Mouse (Mus musculus) left cerebral cortex, postnatal 25 days (tissue): Measurements from ENCODE around the gene Gm44502. TPM values are rescaled to one million over a fixed set of nuclear protein-coding genes. Genes with fewer than 3 reads are reported as not detected.
A peak's percentile ranks its signal among the peaks of the same experiment; 100 is the strongest.

Source experiments
- DNase-seq, 2 experiments: peaks; one replicate each; pipeline ENCODE4 v3.0.0; 2022; ENCODE audit warnings: low spot score in 2 of 2, mixed read lengths in 1 of 2
- intact Hi-C: fragments of 180-260 bp; cut with DNase I; formaldehyde crosslinking; loops from one replicate; pipeline ENCODE4 v1.15.1; 2025
- total RNA-seq, 2 experiments: library from RNA; stranded (reverse); gene quantifications; 2 replicates each; pipeline ENCODE4 v1.2.3; 2021

The Gm44502 gene
- total RNA-seq, 2 experiments from 2014 or later, result 0.80 TPM; not detected in 1

GRCm38 (mm10) chr15:89373762-89374248 lies 55.7 kb downstream of the Gm44502 start, which contains the start of gene Sco2:
Sco2 (minus strand) TSS chr15:89373846.
- DNase-seq, result peak; percentile 93
- intact Hi-C loops, result loop anchor here (2.0 kb wide), 1 partner anchor 19 kb away; the partner anchor contains the start of genes Lmf2 and Ncaph2

- peak; percentile 81 to 83 for DNase-seq
- intact Hi-C loops, result loop anchor here (2.0 kb wide), 1 partner anchor 18 kb away; the partner anchor contains the start of genes Lmf2 and Ncaph2
These were observed 56.3 kb downstream of the Gm44502 start for GRCm38 (mm10) chr15:89373027-89373761.

- intact Hi-C loops, result loop anchor here (2.0 kb wide), 1 partner anchor 18 kb away; the partner anchor contains the start of genes Lmf2 and Ncaph2
- no peak for DNase-seq
These were observed 57.0 kb downstream of the Gm44502 start for GRCm38 (mm10) chr15:89372536-89372935.

- intact Hi-C loops, result loop anchor here (2.0 kb wide), 1 partner anchor 17 kb away; the partner anchor contains the start of genes Lmf2 and Ncaph2
- no peak for DNase-seq
These were observed 57.4 kb downstream of the Gm44502 start for GRCm38 (mm10) chr15:89372068-89372467.

Other genes with a start within 250 kb of the Gm44502 start
- 10 to 100 TPM; 43.4 to 44.9 TPM for gene Plxnb2, start 248.9 kb downstream of the Gm44502 start, total RNA-seq
- 10 to 100 TPM; 44.8 to 47.0 TPM for gene Dennd6b, start 233.2 kb downstream of the Gm44502 start, total RNA-seq
- gene Ppp6r2, start 218.1 kb downstream of the Gm44502 start, total RNA-seq, result 100 to 1,000 TPM; 148 to 149 TPM
- gene Sbf1, start 114.4 kb downstream of the Gm44502 start, total RNA-seq, result 100 to 1,000 TPM; 205 to 212 TPM
- not detected for gene Adm2, start 107.0 kb downstream of the Gm44502 start, total RNA-seq
- gene Miox, start 95.3 kb downstream of the Gm44502 start, total RNA-seq, result not detected
- 10 to 100 TPM; 21.0 to 21.8 TPM for gene Lmf2, start 74.0 kb downstream of the Gm44502 start, total RNA-seq
- 10 to 100 TPM; 96.1 to 97.4 TPM for gene Ncaph2, start 74.0 kb downstream of the Gm44502 start, total RNA-seq
- 10 to 100 TPM; 25.3 to 26.8 TPM for gene Sco2, start 55.9 kb downstream of the Gm44502 start, total RNA-seq
- 1 to 10 TPM; 1.3 to 1.6 TPM for gene Tymp, start 52.7 kb downstream of the Gm44502 start, total RNA-seq
- under 1 TPM; 0.57 to 0.80 TPM for gene Odf3b, start 50.4 kb downstream of the Gm44502 start, total RNA-seq
- under 1 TPM; 0.30 to 0.34 TPM for gene Klhdc7b, start 44.8 kb downstream of the Gm44502 start, total RNA-seq
- gene Syce3, start 19.2 kb downstream of the Gm44502 start, total RNA-seq, result under 1 TPM in 1 of 2 experiments, not detected in 1; 0.87 TPM
- 1 to 10 TPM; 1.3 to 1.6 TPM for gene Cpt1b, start 3.8 kb downstream of the Gm44502 start, total RNA-seq
- gene C730034F03Rik, start 107 bp downstream of the Gm44502 start, total RNA-seq, result 1 to 10 TPM; 1.9 to 2.1 TPM
- gene Chkb, start 212 bp upstream of the Gm44502 start, total RNA-seq, result 10 to 100 TPM; 35.4 to 39.7 TPM
- 100 to 1,000 TPM; 201 to 242 TPM for gene Mapk8ip2, start 24.2 kb upstream of the Gm44502 start, total RNA-seq
- gene Arsa, start 47.7 kb upstream of the Gm44502 start, total RNA-seq, result 10 to 100 TPM; 30.4 to 32.5 TPM
- gene Shank3, start 69.9 kb upstream of the Gm44502 start, total RNA-seq, result 100 to 1,000 TPM; 210 to 243 TPM
- gene Acr, start 138.6 kb upstream of the Gm44502 start, total RNA-seq, result 1 to 10 TPM; 1.1 to 1.5 TPM
- gene Rabl2, start 162.2 kb upstream of the Gm44502 start, total RNA-seq, result 10 to 100 TPM; 36.9 to 37.1 TPM